Mouse (Mus musculus) hindbrain, embryonic 13.5 days (tissue): Measurements from ENCODE around the gene H2al1n. TPM values are rescaled to one million over a fixed set of nuclear protein-coding genes. Genes with fewer than 3 reads are reported as not detected.
"Not testable (repeated sequence)": the region's sequence is repeated elsewhere in the genome, so short reads cannot be mapped to it uniquely, and the experiment has no call there.

ENCODE experiments used
- ATAC-seq: fragments of 200-750 bp; cut with Nextera tagmentation; 2 replicates; pipeline ENCODE4 v1.8.0; 2017; ENCODE audit warnings: moderate TSS enrichment; ENCODE audit not compliant: low FRiP score
- H3K27ac ChIP-seq: fragments of 300-500 bp; sonication (generic); 2 replicates; pipeline ENCODE4 v1.5.1; 2015; ENCODE audit warnings: inconsistent platforms, mild to moderate bottlenecking, moderate library complexity
- H3K27me3 ChIP-seq: fragments of 300-500 bp; sonication (generic); 2 replicates; pipeline ENCODE4 v1.6.1; 2015; ENCODE audit warnings: mild to moderate bottlenecking, inconsistent platforms
- H3K36me3 ChIP-seq: fragments of 300-500 bp; sonication (generic); 2 replicates; pipeline ENCODE4 v1.6.1; 2015; ENCODE audit warnings: mild to moderate bottlenecking, inconsistent platforms
- H3K4me1 ChIP-seq: fragments of 300-500 bp; sonication (generic); replicated peaks from 2 replicates; pipeline ENCODE4 v1.6.1; 2015; ENCODE audit warnings: inconsistent platforms
- H3K4me2 ChIP-seq: fragments of 300-500 bp; sonication (generic); 2 replicates; pipeline ENCODE4 v1.6.1; 2015; ENCODE audit warnings: inconsistent platforms, mild to moderate bottlenecking, moderate library complexity
- H3K4me3 ChIP-seq: fragments of 300-500 bp; sonication (generic); 2 replicates; pipeline ENCODE4 v1.5.1; 2015; ENCODE audit warnings: mild to moderate bottlenecking, inconsistent platforms
- H3K9ac ChIP-seq: fragments of 300-500 bp; sonication (generic); 2 replicates; pipeline ENCODE4 v1.6.1; 2015; ENCODE audit warnings: mild to moderate bottlenecking, inconsistent platforms
- H3K9me3 ChIP-seq: fragments of 300-500 bp; sonication (generic); 2 replicates; pipeline ENCODE4 v1.6.1; 2016; ENCODE audit warnings: inconsistent platforms
- WGBS: fragments of 180-500 bp; shearing (Covaris S2); methylation state at CpG from one replicate; pipeline ENCODE4 v1.1.7; 2015; 5-methylcytosine and 5-hydroxymethylcytosine counted together
- polyA plus RNA-seq: library from polyadenylated mRNA; unstranded; fragments of >200 nt; fragmentation: Nextera tagmentation; extraction: Ambion mirVana; gene quantifications from 2 replicates; pipeline ENCODE4 v1.2.1, GENCODE M21; 2015

H2al1n gene
- not detected in 2 replicates for polyA plus RNA-seq

DNA sequence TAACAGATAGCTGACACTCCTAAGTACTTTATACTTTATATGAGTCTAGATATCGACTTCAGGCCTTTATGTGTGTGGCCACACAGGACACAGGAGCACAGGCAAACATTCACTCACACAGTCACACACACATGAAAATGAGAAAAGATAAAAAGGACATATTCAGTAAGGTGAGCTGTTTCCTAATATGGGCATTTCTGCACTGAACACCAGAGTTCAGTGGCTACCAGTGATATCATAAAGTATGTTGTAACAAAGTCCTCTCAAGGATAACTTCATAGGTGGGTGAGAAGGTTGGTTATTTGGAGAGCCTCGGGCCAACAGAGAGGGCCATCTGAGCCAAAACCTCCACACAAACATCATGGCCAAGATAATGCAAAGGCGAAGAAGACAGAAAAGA, at the start of gene H2al1n:
Gene H2al1n (plus strand): TSS at position 301 of the 400 bp plus-strand sequence.
- H3K9me3 ChIP-seq, H3K27ac ChIP-seq, H3K9ac ChIP-seq, H3K4me2 ChIP-seq, H3K36me3 ChIP-seq, H3K27me3 ChIP-seq, H3K4me3 ChIP-seq, ATAC-seq, H3K4me1 ChIP-seq: not testable (repeated sequence)
- 92% methylated on average over 3 of the region's 3 CpGs for WGBS

DNA sequence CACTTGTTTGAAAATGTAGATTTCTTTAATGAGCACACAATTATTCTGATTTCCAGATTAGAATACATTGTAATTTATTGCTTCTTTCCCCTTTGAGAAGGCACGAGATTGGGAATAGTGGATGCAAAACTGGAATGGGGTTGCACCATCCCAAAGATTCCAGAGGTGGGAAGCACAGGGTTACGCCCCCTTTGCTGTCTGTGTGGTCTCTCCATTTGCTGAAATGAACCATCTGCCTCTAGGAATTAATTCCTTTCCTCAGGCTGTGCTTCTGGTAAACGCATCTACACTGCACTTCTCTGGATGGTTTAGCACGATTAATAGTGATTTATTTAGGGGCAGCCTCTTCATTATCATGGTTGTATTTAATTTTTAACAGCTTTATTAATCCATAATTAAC, 11.7 kb upstream of the H2al1n start:
- no peaks in the 10 kb centered on the region for H3K27me3 ChIP-seq
- WGBS = 75% methylated on average over 4 of the region's 4 CpGs
- H3K9ac ChIP-seq = no peak overlapping the region
- no peaks in the 10 kb centered on the region for H3K4me1 ChIP-seq
- ATAC-seq = no peak
- no peak overlapping the region for H3K4me2 ChIP-seq
- no peaks in the 10 kb centered on the region for H3K36me3 ChIP-seq
- no peak overlapping the region for H3K4me3 ChIP-seq
- no peak overlapping the region for H3K27ac ChIP-seq
- no peaks in the 10 kb centered on the region for H3K9me3 ChIP-seq

DNA sequence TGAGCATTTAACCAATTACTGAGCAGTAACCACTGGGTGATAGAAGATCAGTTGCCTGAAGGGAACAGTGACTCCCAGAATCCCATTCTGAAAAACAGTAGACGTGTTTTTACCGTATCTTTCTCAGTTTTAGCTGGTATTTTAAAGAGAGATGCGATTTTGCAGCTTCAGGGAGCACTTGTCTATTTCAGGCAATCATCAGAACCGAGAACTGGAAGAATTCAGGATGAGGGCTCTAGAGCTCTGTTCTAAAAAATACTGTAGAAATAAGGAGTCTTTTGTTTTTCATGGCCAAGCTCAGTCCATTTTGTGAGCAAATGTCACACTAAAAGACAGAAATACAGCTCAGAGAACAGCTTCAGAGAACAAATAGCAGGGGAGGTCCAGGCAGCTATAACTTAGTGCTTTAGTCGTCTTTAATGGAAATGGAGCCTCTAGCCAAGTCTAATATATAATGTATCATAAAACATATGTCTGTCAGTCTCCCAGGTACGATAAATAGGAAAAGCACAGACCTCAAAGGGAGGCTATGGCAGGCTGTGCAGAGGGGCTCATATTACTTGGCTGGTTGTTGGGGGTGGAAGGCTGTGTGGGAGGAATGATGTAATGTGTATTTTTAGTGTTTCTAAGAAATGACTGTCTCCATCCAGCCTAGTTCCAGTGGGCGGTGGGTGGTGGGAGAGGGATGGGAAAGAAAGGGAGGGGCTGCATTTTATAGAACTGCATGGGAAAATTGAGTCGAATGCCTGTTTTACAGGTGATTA, 4.7 kb upstream of the H2al1n start:
- Histone ChIP-seq H3K4me3 (no peak overlapping the region), H3K9ac (no peak overlapping the region), H3K9me3 (no peaks in the 10 kb centered on the region), H3K27ac (no peak overlapping the region), H3K27me3 (no peaks in the 10 kb centered on the region), H3K4me1 (no peaks in the 10 kb centered on the region), H3K4me2 (no peak overlapping the region), H3K36me3 (no peaks in the 10 kb centered on the region)
- 66% methylated on average over 8 of the region's 8 CpGs for WGBS
- ATAC-seq = no peak

DNA sequence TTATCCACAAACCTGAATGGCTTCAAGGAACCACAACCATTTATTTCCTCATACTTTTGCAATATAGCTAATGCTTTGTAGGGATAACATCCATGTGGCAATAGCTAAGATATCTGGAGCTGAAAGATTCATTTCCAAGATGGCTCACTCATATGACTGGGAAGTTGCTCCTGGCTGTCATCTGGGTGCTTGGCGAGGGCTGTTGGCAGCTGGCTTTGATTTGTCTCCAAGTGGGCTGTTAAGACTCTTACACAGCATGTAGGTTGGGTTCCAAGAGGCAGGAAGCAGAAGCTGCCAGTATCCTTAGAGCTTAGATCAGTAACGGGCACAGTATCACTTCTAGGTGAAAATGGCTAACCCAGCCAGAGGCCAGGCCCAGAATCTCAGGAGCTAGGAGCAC, 18.3 kb downstream of the H2al1n start:
- no peaks in the 10 kb centered on the region for H3K9me3 ChIP-seq
- no peak overlapping the region for H3K4me2 ChIP-seq
- no peak overlapping the region for H3K9ac ChIP-seq
- no peak for ATAC-seq
- no peaks in the 10 kb centered on the region for H3K36me3 ChIP-seq
- 60% methylated on average over 2 of the region's 2 CpGs for WGBS
- H3K27me3 ChIP-seq = no peaks in the 10 kb centered on the region
- no peaks in the 10 kb centered on the region for H3K4me1 ChIP-seq
- no peak overlapping the region for H3K4me3 ChIP-seq
- H3K27ac ChIP-seq = no peak overlapping the region

DNA sequence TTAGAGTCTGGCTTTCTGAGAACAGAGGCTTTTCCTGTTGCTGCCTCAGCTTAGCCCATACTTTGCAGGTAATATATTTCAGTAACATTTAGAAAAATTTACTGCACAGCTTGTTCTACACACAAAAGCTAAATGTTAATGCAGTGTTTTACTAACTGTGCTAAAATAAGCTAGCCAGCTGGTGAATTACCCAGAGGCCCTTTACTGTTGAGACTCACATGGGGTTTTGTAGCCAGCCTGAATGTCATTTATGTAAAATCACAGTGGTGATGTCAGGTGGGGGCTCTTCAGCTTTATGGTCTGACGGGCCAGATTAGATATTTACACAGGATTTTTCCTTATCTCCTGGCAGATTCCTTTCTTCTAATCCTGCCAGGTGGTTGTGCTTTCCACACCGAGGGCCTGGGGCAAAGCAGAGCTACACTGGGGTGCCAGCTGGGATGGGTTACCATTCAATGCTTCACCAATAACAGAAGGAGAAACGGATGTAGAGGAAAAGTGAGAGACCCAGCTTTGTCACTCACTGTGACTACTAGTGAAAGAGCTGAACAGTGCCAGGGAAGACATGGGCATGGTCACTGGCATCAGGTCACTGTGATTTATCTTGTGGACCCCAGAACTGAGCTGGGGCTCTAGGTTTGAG, 48.8 kb downstream of the H2al1n start:
- WGBS = 72% methylated on average over 3 of the region's 3 CpGs
- Histone ChIP-seq H3K4me2 (no peak overlapping the region), H3K4me1 (no peaks in the 10 kb centered on the region), H3K27ac (no peak overlapping the region), H3K27me3 (no peaks in the 10 kb centered on the region), H3K4me3 (no peak overlapping the region), H3K36me3 (no peaks in the 10 kb centered on the region), H3K9ac (no peak overlapping the region), H3K9me3 (no peaks in the 10 kb centered on the region)
- no peak for ATAC-seq
